ENCODE assay signal across 8 mouse cellular contexts in genomic region chr19:46356701-46357138, GRCm38 (mm10). TPM values are rescaled to one million over a fixed set of nuclear protein-coding genes. Genes with fewer than 3 reads are reported as not detected.
DNase-seq lines count a peak whose midpoint lies in the region; ATAC-seq lines count a peak whose summit lies in the region.

No protein-coding gene starts in this region.

- peak overlapping the region; percentile 68 for H3K4me3 ChIP-seq in hindbrain, embryonic 16.5 days (ENCODE audit: low read length)

- peak overlapping the region; percentile 75 for H3K27ac ChIP-seq in hindbrain, embryonic 16.5 days (ENCODE audit: low read depth, low read length)

- H3K36me3 ChIP-seq in hindbrain, embryonic 16.5 days (ENCODE audit: control insufficient read depth, insufficient read depth, low read length) = no peaks in the 10 kb centered on the region

- DNase-seq in T-cell, adult 2 months (ENCODE audit: low spot score) = peak; percentile 81
- DNase-seq in cerebellum, postnatal 36 days = peak; percentile 92 to 95
- peak; percentile 90 to 91 for DNase-seq in frontal cortex, postnatal 36 days (ENCODE audit: low spot score in 2 of 2)
- DNase-seq in left cerebral cortex, adult 18-20 months (ENCODE audit: low spot score in 2 of 2) = peak; percentile 83 to 89
- DNase-seq in lung, postnatal 4 days = peak; percentile 88 to 92
- peak; percentile 83 for DNase-seq in retina, postnatal 7 days (ENCODE audit: low read depth, low spot score)
- DNase-seq in urinary bladder, adult 18-20 months (ENCODE audit: low spot score in 2 of 2) = peak; percentile 75

- peak overlapping the region; percentile 87 for H3K9ac ChIP-seq in hindbrain, embryonic 16.5 days (ENCODE audit: low read depth, low read length)

- peak overlapping the region; percentile 84 for H3K4me2 ChIP-seq in hindbrain, embryonic 16.5 days (ENCODE audit: low read length)

- under 1% methylated on average over 29 of the region's 29 CpGs for WGBS in hindbrain, embryonic 16.5 days

- ATAC-seq in hindbrain, embryonic 16.5 days = peak; percentile 94

- H3K9me3 ChIP-seq in hindbrain, embryonic 16.5 days (ENCODE audit: control insufficient read depth, low read length) = no peaks in the 10 kb centered on the region

- H3K4me1 ChIP-seq in hindbrain, embryonic 16.5 days (ENCODE audit: control insufficient read depth, insufficient read depth, low read depth, low read length) = peaks cover 9% of the 10 kb centered on the region

- H3K27me3 ChIP-seq in hindbrain, embryonic 16.5 days (replicated peaks; ENCODE audit: control insufficient read depth, insufficient read depth, low read length) = no peaks in the 10 kb centered on the region; the same call in 1 of the 2 replicates

RNA-seq across cellular contexts. Expression of gene 2310034G01Rik, which starts 6.6 kb away (rescaled TPM):
- 2.4 TPM in 2 replicates for polyA plus RNA-seq in hindbrain, embryonic 16.5 days (2015; fragmentation: Nextera tagmentation; extraction: Ambion mirVana)
- under 1 TPM; 0.79 to 0.98 TPM for total RNA-seq in left cerebral cortex, adult 18-20 months (2021)

RNA-seq across cellular contexts. Expression of gene Mfsd13a, which starts 15.8 kb away (rescaled TPM):
- polyA plus RNA-seq in hindbrain, embryonic 16.5 days (2015; fragmentation: Nextera tagmentation; extraction: Ambion mirVana) = 13.0 and 13.4 TPM in 2 replicates
- 10 to 100 TPM; 22.7 to 26.4 TPM for total RNA-seq in left cerebral cortex, adult 18-20 months (2021)

RNA-seq across cellular contexts. Expression of gene Cuedc2, which starts 18.2 kb away (rescaled TPM):
- polyA plus RNA-seq in hindbrain, embryonic 16.5 days (2015; fragmentation: Nextera tagmentation; extraction: Ambion mirVana) = 343 and 362 TPM in 2 replicates
- total RNA-seq in left cerebral cortex, adult 18-20 months (2021) = 100 to 1,000 TPM; 199 to 202 TPM

RNA-seq across cellular contexts. Expression of gene Fbxl15, which starts 28.7 kb away (rescaled TPM):
- polyA plus RNA-seq in hindbrain, embryonic 16.5 days (2015; fragmentation: Nextera tagmentation; extraction: Ambion mirVana) = 49.4 and 55.6 TPM in 2 replicates
- total RNA-seq in left cerebral cortex, adult 18-20 months (2021) = 10 to 100 TPM; 30.0 to 31.1 TPM

RNA-seq across cellular contexts. Expression of gene Psd, which starts 29.8 kb away (rescaled TPM):
- polyA plus RNA-seq in hindbrain, embryonic 16.5 days (2015; fragmentation: Nextera tagmentation; extraction: Ambion mirVana) = 99.1 and 112 TPM in 2 replicates
- total RNA-seq in left cerebral cortex, adult 18-20 months (2021) = 100 to 1,000 TPM; 612 to 681 TPM

Comparison
In these comparisons a context has a peak if more than half of its experiments do, and no peak if none do; other contexts are left out.
1. Peak in every context shown above with its lines: DNase-seq, ATAC-seq, H3K4me3 ChIP-seq and H3K27ac ChIP-seq.